Mouse (Mus musculus) 416B (cell line): ENCODE measurements at regions not wholly inside any gene's neighbourhood (a gene's known extent, or its start where the extent isn't known, plus 50 kb on each side); places are given as distances from the start of the nearest gene placed in this dataset.

Source experiments
- DNase-seq: peaks from one replicate; pipeline ENCODE4 v3.0.0; 2011; ENCODE audit warnings: low read depth

- no peak for DNase-seq
Observed at GRCm38 (mm10) chr16:62470133-62470532, 316.5 kb downstream of the Nsun3 start.

- DNase-seq = no peak
Observed at GRCm38 (mm10) chr16:62469286-62469685, 317.3 kb downstream of the Nsun3 start.

- no peak for DNase-seq
Observed at GRCm38 (mm10) chr16:62468846-62469245, 317.8 kb downstream of the Nsun3 start.

- no peak for DNase-seq
Observed at GRCm38 (mm10) chr16:62459949-62460551, 326.6 kb downstream of the Nsun3 start.

GRCm38 (mm10) chr16:62449735-62450134 lies 336.9 kb downstream of the Nsun3 start:
- DNase-seq = no peak

- no peak for DNase-seq
Observed at GRCm38 (mm10) chr16:62447380-62447779, 339.2 kb downstream of the Nsun3 start.

- no peak for DNase-seq
Observed at GRCm38 (mm10) chr16:62441197-62441596, 345.4 kb downstream of the Nsun3 start.

GRCm38 (mm10) chr16:62433125-62433524 lies 353.5 kb downstream of the Nsun3 start:
- no peak for DNase-seq

- DNase-seq = peak; percentile 36
Observed at GRCm38 (mm10) chr16:62414485-62414884, 372.1 kb downstream of the Nsun3 start.

GRCm38 (mm10) chr16:62407526-62408165 lies 379.0 kb downstream of the Nsun3 start:
- DNase-seq = no peak

- DNase-seq = no peak
Observed at GRCm38 (mm10) chr16:62406458-62406857, 380.2 kb downstream of the Nsun3 start.

GRCm38 (mm10) chr16:62357279-62357678 lies 429.3 kb downstream of the Nsun3 start:
- no peak for DNase-seq

GRCm38 (mm10) chr16:62356349-62356748 lies 430.3 kb downstream of the Nsun3 start:
- no peak for DNase-seq

GRCm38 (mm10) chr16:62355830-62356270 lies 430.8 kb downstream of the Nsun3 start:
- no peak for DNase-seq

GRCm38 (mm10) chr16:62327378-62328036 lies 459.1 kb downstream of the Nsun3 start:
- no peak for DNase-seq

- no peak for DNase-seq
Observed at GRCm38 (mm10) chr16:62325534-62326244, 460.9 kb downstream of the Nsun3 start.

GRCm38 (mm10) chr16:62322809-62323208 lies 463.8 kb downstream of the Nsun3 start:
- peak; percentile 39 for DNase-seq

- DNase-seq = no peak
Observed at GRCm38 (mm10) chr16:62288948-62289347, 497.7 kb downstream of the Nsun3 start.
